ENCODE assay signal across 20 mouse cellular contexts in the genomic region with DNA sequence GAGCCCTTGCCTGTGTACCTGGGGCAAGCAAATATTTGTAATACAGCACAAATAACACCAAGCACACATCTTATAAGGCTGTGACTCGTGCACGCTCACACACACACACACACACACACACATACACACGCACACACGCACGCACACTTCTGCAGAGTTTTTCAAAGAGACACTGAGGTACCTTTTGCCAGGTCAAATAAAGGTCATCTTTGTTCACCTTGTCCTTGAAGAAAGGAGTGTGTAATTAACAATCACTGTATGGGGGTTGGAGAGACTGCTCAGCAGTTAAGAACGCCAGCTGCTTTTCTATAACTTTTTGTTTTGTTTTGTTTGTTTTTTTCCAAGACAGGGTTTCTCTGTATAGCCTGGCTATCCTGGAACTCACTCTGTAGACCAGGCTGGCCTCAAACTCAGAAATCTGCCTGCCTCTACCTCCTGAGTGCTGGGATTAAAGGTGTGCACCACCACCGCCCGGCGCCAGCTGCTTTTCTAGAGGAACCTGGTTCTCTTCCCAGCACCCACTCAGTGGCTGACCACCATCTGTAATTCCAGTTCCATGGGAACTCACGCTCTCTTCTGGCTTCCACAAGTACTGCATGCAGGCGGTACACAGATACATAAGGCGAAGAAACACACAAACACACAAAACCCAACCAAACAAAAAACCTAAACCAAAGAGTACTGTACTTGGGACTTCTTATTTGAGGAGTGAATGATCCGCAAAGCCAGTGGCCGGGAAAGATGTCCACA. TPM values are rescaled to one million over a fixed set of nuclear protein-coding genes. Genes with fewer than 3 reads are reported as not detected.
"Had no signal": no experiment of that assay in that cellular context is flagged by ENCODE, and none has a peak within 500 bp of the region (broad histone marks: within the 10 kb centered on the region; RNA-seq: fewer than 3 reads in every experiment).

No protein-coding gene starts in this region.

- H3K27ac ChIP-seq: intestine, embryonic 15.5 days; kidney, embryonic 15.5 days; limb, embryonic 13.5 days; liver, embryonic 12.5 days; liver, embryonic 15.5 days; macrophage; midbrain, embryonic 12.5 days; midbrain, embryonic 15.5 days; neural tube, embryonic 12.5 days; neural tube, embryonic 15.5 days had no signal

- H3K4me3 ChIP-seq: intestine, embryonic 15.5 days; kidney, embryonic 15.5 days; limb, embryonic 13.5 days; liver, embryonic 12.5 days; liver, embryonic 15.5 days; midbrain, embryonic 12.5 days; midbrain, embryonic 15.5 days; neural tube, embryonic 12.5 days; neural tube, embryonic 15.5 days had no signal

- H3K27me3 ChIP-seq: intestine, embryonic 15.5 days; neural tube, embryonic 15.5 days had no signal

- H3K9ac ChIP-seq: intestine, embryonic 15.5 days; kidney, embryonic 15.5 days; limb, embryonic 13.5 days; liver, embryonic 12.5 days; liver, embryonic 15.5 days; midbrain, embryonic 12.5 days; midbrain, embryonic 15.5 days; neural tube, embryonic 12.5 days; neural tube, embryonic 15.5 days had no signal

- DNase-seq: kidney, adult 11 months; kidney, adult 8-10 months; kidney, postnatal 10 days; kidney, postnatal 36 days; left cerebral cortex, postnatal 4 days; liver; lung, adult 2 months; thymus, adult 2 months; thymus, postnatal 25 days had no signal

- H3K9me3 ChIP-seq: intestine, embryonic 15.5 days; kidney, embryonic 15.5 days; limb, embryonic 13.5 days; liver, embryonic 12.5 days; liver, embryonic 15.5 days; midbrain, embryonic 12.5 days; midbrain, embryonic 15.5 days; neural tube, embryonic 12.5 days; neural tube, embryonic 15.5 days had no signal

- H3K36me3 ChIP-seq: intestine, embryonic 15.5 days; kidney, embryonic 15.5 days; limb, embryonic 13.5 days; liver, embryonic 12.5 days; liver, embryonic 15.5 days; midbrain, embryonic 12.5 days; midbrain, embryonic 15.5 days; neural tube, embryonic 12.5 days; neural tube, embryonic 15.5 days had no signal

- ATAC-seq: intestine, embryonic 15.5 days; liver, embryonic 12.5 days; midbrain, embryonic 15.5 days had no signal

RNA-seq across cellular contexts. Expression of a gene that starts 39.0 kb away (rescaled TPM):
- total RNA-seq: megakaryocyte, adult 5-6 weeks had no signal
- polyA plus RNA-seq: macrophage had no signal
